22 mouse cellular contexts compared by ENCODE assay signal in genomic region chr6:36313586-36313985, GRCm38 (mm10).
"Had no signal": no experiment of that assay in that cellular context is flagged by ENCODE, and none has a peak within 500 bp of the region (broad histone marks: within the 10 kb centered on the region; RNA-seq: fewer than 3 reads in every experiment).

No protein-coding gene starts in this region.

- DNase-seq: kidney, adult 2 months; kidney, postnatal 25 days; layer of hippocampus, adult 9-11 months; liver, postnatal 0 days; lung, embryonic 14.5 days; right cerebral cortex, adult 18-20 months; right cerebral cortex, postnatal 14 days; right cerebral cortex, postnatal 4 days; thymus, adult 2 months; thymus, postnatal 14 days; thymus, postnatal 4 days had no signal

- ATAC-seq: liver, postnatal 0 days; lung, postnatal 0 days had no signal

- H3K9me3 ChIP-seq: limb, embryonic 12.5 days; limb, embryonic 15.5 days; neural tube, embryonic 12.5 days; neural tube, embryonic 15.5 days had no signal

- H3K27ac ChIP-seq: kidney, postnatal 0 days; layer of hippocampus, adult 2 months; limb, embryonic 12.5 days; limb, embryonic 15.5 days; liver, embryonic 14.5 days; macrophage; neural tube, embryonic 12.5 days; neural tube, embryonic 15.5 days; stomach, postnatal 0 days had no signal

- H3K4me2 ChIP-seq: limb, embryonic 12.5 days; limb, embryonic 15.5 days; liver, embryonic 11.5 days; lung, embryonic 14.5 days; neural tube, embryonic 12.5 days; neural tube, embryonic 15.5 days had no signal

- H3K9ac ChIP-seq: limb, embryonic 12.5 days; limb, embryonic 15.5 days; liver, embryonic 14.5 days; liver, postnatal 0 days; lung, embryonic 14.5 days; neural tube, embryonic 12.5 days; neural tube, embryonic 15.5 days had no signal

- H3K4me3 ChIP-seq: layer of hippocampus, adult 2 months; limb, embryonic 12.5 days; limb, embryonic 15.5 days; neural tube, embryonic 12.5 days; neural tube, embryonic 15.5 days had no signal

- H3K4me1 ChIP-seq: limb, embryonic 12.5 days; limb, embryonic 15.5 days; neural tube, embryonic 12.5 days; neural tube, embryonic 15.5 days had no signal

- H3K27me3 ChIP-seq: limb, embryonic 12.5 days; limb, embryonic 15.5 days; neural tube, embryonic 12.5 days; neural tube, embryonic 15.5 days had no signal

- H3K36me3 ChIP-seq: limb, embryonic 12.5 days; limb, embryonic 15.5 days; neural tube, embryonic 12.5 days; neural tube, embryonic 15.5 days had no signal
